8 mouse cellular contexts compared by ENCODE assay signal in genomic region chr11:102430121-102431017, GRCm38 (mm10). TPM values are rescaled to one million over a fixed set of nuclear protein-coding genes. Genes with fewer than 3 reads are reported as not detected.
DNase-seq lines count a peak whose midpoint lies in the region; ATAC-seq and TF ChIP-seq lines count a peak whose summit lies in the region.

Grn (plus strand) TSS chr11:102430315.

- H3K4me1 ChIP-seq in G1E (ENCODE audit: insufficient read depth, low read depth, low read length) = peaks cover 41% of the 10 kb centered on the region
- peaks cover 30% of the 10 kb centered on the region for H3K4me1 ChIP-seq in forebrain, embryonic 15.5 days
- H3K4me1 ChIP-seq in liver, postnatal 0 days (ENCODE audit: insufficient read depth) = peaks cover 18% of the 10 kb centered on the region
- peaks cover 37% of the 10 kb centered on the region for H3K4me1 ChIP-seq in neural tube, embryonic 13.5 days (replicated peaks)

- peak within 1 kb of the TSS; percentile 80 for H3K27ac ChIP-seq in forebrain, embryonic 15.5 days (replicated peaks)
- H3K27ac ChIP-seq in liver, postnatal 0 days (ENCODE audit: low read depth) = peak within 1 kb of the TSS; percentile 88
- H3K27ac ChIP-seq in neural tube, embryonic 13.5 days (replicated peaks) = peak within 1 kb of the TSS; percentile 81

- WGBS in forebrain, embryonic 15.5 days = under 1% methylated on average over 29 of the region's 29 CpGs
- under 1% methylated on average over 29 of the region's 29 CpGs for WGBS in liver, postnatal 0 days (ENCODE audit: insufficient replicate concordance)
- under 1% methylated on average over 29 of the region's 29 CpGs for WGBS in neural tube, embryonic 13.5 days

- H3K9ac ChIP-seq in forebrain, embryonic 15.5 days (replicated peaks) = peak within 1 kb of the TSS; percentile 63
- H3K9ac ChIP-seq in liver, postnatal 0 days (replicated peaks) = peak within 1 kb of the TSS; percentile 82
- H3K9ac ChIP-seq in neural tube, embryonic 13.5 days = peak within 1 kb of the TSS; percentile 72

- 0 out of 2 replicates have a peak, but pooled peaks have one; percentile 19 for TF ChIP-seq EP300 in liver, postnatal 0 days (IDR thresholded peaks at IDR 0.05; ENCODE audit: low read depth)

- ATAC-seq in G1E (ENCODE audit: extremely low read depth, insufficient number of reproducible peaks, low FRiP score, poor library complexity, severe bottlenecking) = peak; percentile 90
- peak; percentile 93 for ATAC-seq in forebrain, embryonic 15.5 days (replicated peaks)
- peak; percentile 86 for ATAC-seq in liver, postnatal 0 days
- peak; percentile 92 for ATAC-seq in neural tube, embryonic 13.5 days (ENCODE audit: low read depth)

- peak within 1 kb of the TSS; percentile 72 for H3K4me3 ChIP-seq in G1E (ENCODE audit: low read depth, low read length)
- peak within 1 kb of the TSS; percentile 72 for H3K4me3 ChIP-seq in forebrain, embryonic 15.5 days
- peak within 1 kb of the TSS; percentile 83 for H3K4me3 ChIP-seq in liver, postnatal 0 days (ENCODE audit: low read depth, low read length)
- peak within 1 kb of the TSS; percentile 67 for H3K4me3 ChIP-seq in neural tube, embryonic 13.5 days

- intact Hi-C loops in heart, postnatal 14 days (cut with DNase I) = loop anchor here (2.0 kb wide), 2 partner anchors 20 to 122 kb away; no protein-coding TSS in a partner anchor

- peak; percentile 91 for DNase-seq in G1E (ENCODE audit: low spot score)
- peak; percentile 95 for DNase-seq in cerebellum, adult 11-12 months
- peak; percentile 87 to 89 for DNase-seq in heart, postnatal 14 days
- DNase-seq in layer of hippocampus, adult 11-12 months (ENCODE audit: low spot score) = peak; percentile 95
- DNase-seq in liver, postnatal 0 days = peak; percentile 85
- peak; percentile 97 for DNase-seq in telencephalon, adult 2 months (ENCODE audit: low read depth, low spot score)

- peak within 1 kb of the TSS; percentile 99 for H3K4me2 ChIP-seq in forebrain, embryonic 15.5 days (replicated peaks)
- H3K4me2 ChIP-seq in liver, postnatal 0 days (ENCODE audit: low read depth, low read length) = peak within 1 kb of the TSS; percentile 99
- peak within 1 kb of the TSS; percentile 98 for H3K4me2 ChIP-seq in neural tube, embryonic 13.5 days

- H3K36me3 ChIP-seq in G1E (replicated peaks) = peaks cover 23% of the 10 kb centered on the region
- H3K36me3 ChIP-seq in forebrain, embryonic 15.5 days = peaks cover 9% of the 10 kb centered on the region
- peaks cover 10% of the 10 kb centered on the region for H3K36me3 ChIP-seq in liver, postnatal 0 days (replicated peaks; ENCODE audit: insufficient read depth, low read length)
- H3K36me3 ChIP-seq in neural tube, embryonic 13.5 days = peaks cover 23% of the 10 kb centered on the region

- TF ChIP-seq CTCF in G1E (IDR thresholded peaks at IDR 0.05; ENCODE audit: low read depth, low read length) = no peak
- no peak for TF ChIP-seq CTCF in liver, postnatal 0 days (IDR thresholded peaks at IDR 0.05; ENCODE audit: low read depth)

- H3K27me3 ChIP-seq in G1E (ENCODE audit: insufficient read depth, low read length) = peaks cover 25% of the 10 kb centered on the region
- no peaks in the 10 kb centered on the region; the same call in 1 of the 2 replicates for H3K27me3 ChIP-seq in forebrain, embryonic 15.5 days
- no peaks in the 10 kb centered on the region for H3K27me3 ChIP-seq in liver, postnatal 0 days (ENCODE audit: insufficient read depth, low read length)
- no peaks in the 10 kb centered on the region for H3K27me3 ChIP-seq in neural tube, embryonic 13.5 days

- H3K9me3 ChIP-seq in G1E (replicated peaks) = no peaks in the 10 kb centered on the region
- no peaks in the 10 kb centered on the region for H3K9me3 ChIP-seq in forebrain, embryonic 15.5 days
- no peaks in the 10 kb centered on the region for H3K9me3 ChIP-seq in liver, postnatal 0 days (ENCODE audit: low read length)
- no peaks in the 10 kb centered on the region for H3K9me3 ChIP-seq in neural tube, embryonic 13.5 days

RNA-seq across cellular contexts. Expression of gene Grn, which starts in this region (rescaled TPM):
- 45.8 and 46.0 TPM in 2 replicates for total RNA-seq in G1E (2014; fragmentation: Nextera tagmentation)
- 52.4 and 65.8 TPM in 2 replicates for total RNA-seq in G1E (2017)
- polyA plus RNA-seq in G1E (2012) = 13.2 and 21.1 TPM in 2 replicates
- polyA plus RNA-seq in forebrain, embryonic 15.5 days (2015; fragmentation: Nextera tagmentation; extraction: Ambion mirVana) = 61.8 and 62.0 TPM in 2 replicates
- 100 to 1,000 TPM; 130 to 136 TPM for total RNA-seq in heart, postnatal 14 days (2021)
- polyA plus RNA-seq in liver, postnatal 0 days (2015; fragmentation: Nextera tagmentation; extraction: Ambion mirVana) = 156 and 161 TPM in 2 replicates
- polyA plus RNA-seq in neural tube, embryonic 13.5 days (2015; fragmentation: Nextera tagmentation; extraction: Ambion mirVana) = 83.3 and 88.6 TPM in 2 replicates

Comparison
In these comparisons a context has a peak if more than half of its experiments do, and no peak if none do; other contexts are left out.
1. Peak in every context shown above with its lines: DNase-seq, ATAC-seq, H3K4me3 ChIP-seq and H3K27ac ChIP-seq.